Mouse (Mus musculus): ENCODE data around the gene Gm45711. TPM values are rescaled to one million over a fixed set of nuclear protein-coding genes. Genes with fewer than 3 reads are reported as not detected.

Gm45711 gene
- polyA plus RNA-seq, 1 experiment from 2014 or later, result not detected

- H3K4me1 ChIP-seq, result peaks cover 37% of the 10 kb centered on the region
- no peaks in the 10 kb centered on the region for H3K9me3 ChIP-seq
- H3K4me3 ChIP-seq, result peak within 1 kb of the TSS; percentile 72
- peak within 1 kb of the TSS; percentile 92 for H3K27ac ChIP-seq
- H3K36me3 ChIP-seq (replicated peaks), result 0 out of 2 replicates have a peak, but pooled peaks cover 4% of the 10 kb centered on the region
- no peaks in the 10 kb centered on the region for H3K27me3 ChIP-seq (ENCODE audit: poor library complexity, severe bottlenecking)
- peak; percentile 86 for DNase-seq (ENCODE audit: extremely low spot score, low spot score)
- WGBS, result 3% methylated on average over 41 of the region's 41 CpGs
Measured at GRCm38 (mm10) chr8:104250439-104251367, 59.2 kb downstream of the Gm45711 start, which contains the start of gene Cklf. Cklf (plus strand) TSS chr8:104250861.

DNA sequence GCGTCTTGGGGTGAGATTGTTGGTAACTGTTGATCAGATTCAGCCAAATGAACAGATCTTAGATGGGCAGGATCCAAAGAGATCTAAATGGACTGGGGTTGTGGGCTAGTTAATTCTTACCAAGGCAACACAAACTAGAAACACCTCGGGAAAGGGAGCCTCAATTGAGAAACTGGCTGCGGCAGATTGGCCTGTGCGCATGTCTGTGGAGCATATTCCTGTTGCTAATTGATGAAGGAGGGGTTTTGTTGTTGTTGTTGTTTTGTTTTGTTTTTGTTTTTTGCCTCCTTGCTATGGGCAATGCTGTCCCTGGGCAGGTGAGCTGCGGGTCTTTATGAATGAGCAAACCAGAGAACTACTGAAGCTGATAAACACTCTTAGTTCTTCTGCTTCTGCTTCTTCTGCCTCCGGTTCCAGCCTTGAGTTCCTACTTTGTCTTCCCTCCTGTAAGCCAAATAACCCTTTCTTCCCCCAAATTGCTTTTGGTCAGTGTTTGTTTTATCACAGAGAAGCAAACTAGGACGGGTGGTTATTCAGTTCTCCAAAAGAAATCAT, 60.4 kb downstream of the Gm45711 start:
- 87% methylated on average over 7 of the region's 7 CpGs for WGBS
- Histone ChIP-seq H3K4me3 (no peak overlapping the region), H3K36me3 (replicated peaks) (0 out of 2 replicates have a peak, but pooled peaks cover 8% of the 10 kb centered on the region), H3K27me3 (ENCODE audit: poor library complexity, severe bottlenecking) (no peaks in the 10 kb centered on the region), H3K27ac (no peak overlapping the region), H3K4me1 (peaks cover 37% of the 10 kb centered on the region), H3K9me3 (no peaks in the 10 kb centered on the region)
- DNase-seq (ENCODE audit: extremely low spot score, low spot score), result no peak

DNA sequence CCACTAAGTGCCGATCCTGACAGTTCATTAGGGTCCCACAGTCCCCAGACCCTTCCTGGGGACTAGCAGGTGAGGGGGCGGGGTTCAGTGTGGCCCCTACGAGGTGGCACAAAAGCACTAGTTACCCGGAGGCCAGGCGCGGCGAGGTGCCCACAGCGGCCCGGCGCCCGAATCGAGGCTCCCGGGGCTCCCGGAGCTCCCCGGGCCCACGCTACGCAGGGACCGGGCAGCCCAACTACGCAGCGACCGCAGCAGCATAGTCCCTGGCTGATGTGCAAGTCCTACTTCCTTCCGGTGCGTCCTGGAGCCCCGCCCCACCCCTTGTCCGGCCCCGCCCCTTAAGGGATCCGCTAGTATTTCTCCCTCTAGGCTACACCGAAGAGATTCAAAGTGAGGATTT, 61.6 kb downstream of the Gm45711 start, which contains the start of gene Tk2:
Tk2 (minus strand) TSS at position 283 of the 400 bp plus-strand sequence.
- H3K27ac ChIP-seq, result peak within 1 kb of the TSS; percentile 86
- WGBS, result under 1% methylated on average over 28 of the region's 28 CpGs

GRCm38 (mm10) chr8:104247908-104248275, 62.0 kb downstream of the Gm45711 start:
- 4% methylated on average over 11 of the region's 11 CpGs for WGBS
- peaks cover 37% of the 10 kb centered on the region for H3K4me1 ChIP-seq
- peak overlapping the region; percentile 86 for H3K27ac ChIP-seq
- no peaks in the 10 kb centered on the region for H3K9me3 ChIP-seq
- no peaks in the 10 kb centered on the region for H3K27me3 ChIP-seq (ENCODE audit: poor library complexity, severe bottlenecking)
- no peak for DNase-seq (ENCODE audit: extremely low spot score, low spot score)
- peak overlapping the region; percentile 88 for H3K4me3 ChIP-seq
- H3K36me3 ChIP-seq (replicated peaks), result peaks cover 10% of the 10 kb centered on the region

More for the DNA sequence above, 61.6 kb downstream of the Gm45711 start, which contains the start of gene Tk2:
- Histone ChIP-seq H3K9me3 (no peaks in the 10 kb centered on the region), H3K27me3 (ENCODE audit: poor library complexity, severe bottlenecking) (no peaks in the 10 kb centered on the region), H3K4me1 (peaks cover 37% of the 10 kb centered on the region), H3K36me3 (replicated peaks) (0 out of 2 replicates have a peak, but pooled peaks cover 7% of the 10 kb centered on the region), H3K4me3 (peak within 1 kb of the TSS; percentile 88)
- peak; percentile 83 for DNase-seq (ENCODE audit: extremely low spot score, low spot score)

- Histone ChIP-seq H3K4me3 (peak overlapping the region; percentile 88), H3K9me3 (no peaks in the 10 kb centered on the region), H3K27me3 (ENCODE audit: poor library complexity, severe bottlenecking) (no peaks in the 10 kb centered on the region), H3K36me3 (replicated peaks) (peaks cover 16% of the 10 kb centered on the region), H3K4me1 (peaks cover 36% of the 10 kb centered on the region), H3K27ac (no peak overlapping the region)
- DNase-seq (ENCODE audit: extremely low spot score, low spot score), result no peak
- 71% methylated on average over 22 of the region's 22 CpGs for WGBS
Measured at GRCm38 (mm10) chr8:104247054-104247907, 62.6 kb downstream of the Gm45711 start.

DNA sequence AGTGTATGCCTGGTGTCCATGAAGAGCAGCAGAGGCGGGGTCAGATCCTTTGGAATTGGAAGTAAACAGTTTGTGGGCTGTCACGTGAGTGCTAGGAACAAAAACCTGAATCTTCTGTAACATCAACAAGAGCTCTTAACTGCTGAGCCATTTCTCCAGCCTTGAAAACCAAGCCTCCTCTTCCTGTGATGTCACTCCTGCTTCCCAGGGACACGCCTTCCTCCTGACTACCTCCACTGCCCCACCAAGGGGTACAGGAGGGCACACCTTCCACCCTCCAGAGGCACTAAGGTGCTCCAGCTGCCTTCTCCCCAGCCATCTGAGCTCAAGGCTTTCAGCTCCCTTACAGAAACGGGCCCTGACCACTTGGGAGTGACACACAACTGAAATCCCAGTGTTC, 63.3 kb downstream of the Gm45711 start:
- H3K4me1 ChIP-seq, result peaks cover 30% of the 10 kb centered on the region
- no peaks in the 10 kb centered on the region for H3K9me3 ChIP-seq
- H3K27me3 ChIP-seq (ENCODE audit: poor library complexity, severe bottlenecking), result no peaks in the 10 kb centered on the region
- DNase-seq (ENCODE audit: extremely low spot score, low spot score), result no peak
- H3K27ac ChIP-seq, result no peak overlapping the region
- WGBS, result 88% methylated on average over 4 of the region's 4 CpGs
- H3K4me3 ChIP-seq, result no peak overlapping the region
- H3K36me3 ChIP-seq (replicated peaks), result peaks cover 22% of the 10 kb centered on the region

- Histone ChIP-seq H3K9me3 (no peaks in the 10 kb centered on the region), H3K36me3 (replicated peaks) (peaks cover 66% of the 10 kb centered on the region), H3K27me3 (ENCODE audit: poor library complexity, severe bottlenecking) (no peaks in the 10 kb centered on the region), H3K27ac (no peak overlapping the region), H3K4me1 (peaks cover 6% of the 10 kb centered on the region), H3K4me3 (no peak overlapping the region)
- WGBS, result 93% methylated on average over 12 of the region's 12 CpGs
- no peak for DNase-seq (ENCODE audit: extremely low spot score, low spot score)
Measured at GRCm38 (mm10) chr8:104242038-104242644, 67.7 kb downstream of the Gm45711 start.

GRCm38 (mm10) chr8:104239418-104239861, 70.4 kb downstream of the Gm45711 start:
- DNase-seq (ENCODE audit: extremely low spot score, low spot score), result no peak
- no peaks in the 10 kb centered on the region for H3K27me3 ChIP-seq (ENCODE audit: poor library complexity, severe bottlenecking)
- H3K27ac ChIP-seq, result no peak overlapping the region
- H3K4me1 ChIP-seq, result no peaks in the 10 kb centered on the region
- peaks cover 88% of the 10 kb centered on the region for H3K36me3 ChIP-seq (replicated peaks)
- H3K9me3 ChIP-seq, result no peaks in the 10 kb centered on the region
- 87% methylated on average over 10 of the region's 10 CpGs for WGBS
- H3K4me3 ChIP-seq, result no peak overlapping the region

- H3K4me1 ChIP-seq, result no peaks in the 10 kb centered on the region
- WGBS, result 53% methylated on average over 6 of the region's 6 CpGs
- no peak overlapping the region for H3K27ac ChIP-seq
- no peaks in the 10 kb centered on the region for H3K9me3 ChIP-seq
- H3K27me3 ChIP-seq (ENCODE audit: poor library complexity, severe bottlenecking), result no peaks in the 10 kb centered on the region
- H3K36me3 ChIP-seq (replicated peaks), result peaks cover 98% of the 10 kb centered on the region
- H3K4me3 ChIP-seq, result no peak overlapping the region
- DNase-seq (ENCODE audit: extremely low spot score, low spot score), result no peak
Measured at GRCm38 (mm10) chr8:104234573-104234972, 75.3 kb downstream of the Gm45711 start.

- Histone ChIP-seq H3K4me3 (no peak overlapping the region), H3K36me3 (replicated peaks) (peaks cover 97% of the 10 kb centered on the region), H3K27me3 (ENCODE audit: poor library complexity, severe bottlenecking) (no peaks in the 10 kb centered on the region), H3K27ac (no peak overlapping the region), H3K4me1 (no peaks in the 10 kb centered on the region), H3K9me3 (no peaks in the 10 kb centered on the region)
- no peak for DNase-seq (ENCODE audit: extremely low spot score, low spot score)
- 93% methylated on average over 5 of the region's 5 CpGs for WGBS
Measured at GRCm38 (mm10) chr8:104232919-104233318, 77.0 kb downstream of the Gm45711 start.

DNA sequence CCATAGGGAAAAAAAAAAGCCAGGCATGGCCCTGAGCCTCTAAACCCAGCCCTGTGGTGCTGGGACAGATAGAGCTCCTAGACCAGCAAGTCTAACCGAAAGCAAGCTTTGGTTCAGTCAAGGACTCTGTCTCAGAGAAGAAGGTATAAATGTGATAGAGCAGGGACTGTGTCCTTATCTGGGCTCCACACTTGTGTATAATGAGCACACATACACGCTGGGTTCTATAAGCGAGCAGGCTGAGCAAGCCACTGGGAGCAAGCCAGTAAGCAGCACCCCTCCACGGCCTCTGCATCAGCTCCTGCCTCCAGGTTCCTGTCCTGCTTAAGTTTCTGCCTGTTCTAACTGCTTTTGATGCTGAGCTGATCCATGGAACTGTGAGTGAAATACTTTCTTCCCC, 77.8 kb downstream of the Gm45711 start:
- no peak for DNase-seq (ENCODE audit: extremely low spot score, low spot score)
- no peak overlapping the region for H3K4me3 ChIP-seq
- no peak overlapping the region for H3K27ac ChIP-seq
- no peaks in the 10 kb centered on the region for H3K27me3 ChIP-seq (ENCODE audit: poor library complexity, severe bottlenecking)
- 97% methylated on average over 4 of the region's 4 CpGs for WGBS
- peaks cover 97% of the 10 kb centered on the region for H3K36me3 ChIP-seq (replicated peaks)
- H3K4me1 ChIP-seq, result no peaks in the 10 kb centered on the region
- no peaks in the 10 kb centered on the region for H3K9me3 ChIP-seq

All from forebrain, embryonic 10.5 days (tissue).